Mouse (Mus musculus) ovary, adult 18-20 months (tissue): ENCODE data around the gene 2310022A10Rik.
"Not testable (repeated sequence)": the region's sequence is repeated elsewhere in the genome, so short reads cannot be mapped to it uniquely, and the experiment has no call there.

Source experiments
- DNase-seq: peaks from one replicate; pipeline ENCODE4 v3.0.0; 2022; ENCODE audit warnings: low spot score, mixed read lengths

2310022A10Rik gene

GRCm38 (mm10) chr7:27613751-27614499, 60.9 kb downstream of the 2310022A10Rik start:
- DNase-seq, result no peak

- DNase-seq, result no peak
Observed at GRCm38 (mm10) chr7:27621028-27621427, 68.0 kb downstream of the 2310022A10Rik start.

DNA sequence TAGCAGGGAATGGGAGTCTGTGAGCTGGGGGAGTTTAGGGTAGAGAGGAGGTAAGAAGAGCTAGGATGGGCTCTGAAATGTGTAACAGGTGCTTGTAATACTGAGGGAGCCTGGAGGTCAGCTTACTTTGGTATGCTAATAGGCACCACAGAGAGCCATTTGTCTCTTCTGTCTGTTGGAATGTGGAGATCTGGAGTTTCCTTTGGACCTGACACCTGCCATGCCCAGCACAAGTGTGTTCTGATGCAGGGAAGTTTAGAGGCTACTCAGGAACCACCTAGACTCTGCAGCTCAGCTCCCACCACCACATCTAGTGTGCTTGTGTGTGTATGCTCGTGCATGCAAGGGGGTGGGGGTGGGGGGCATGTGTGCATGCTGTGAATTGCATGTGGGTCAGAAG, 69.2 kb downstream of the 2310022A10Rik start:
- no peak for DNase-seq

DNA sequence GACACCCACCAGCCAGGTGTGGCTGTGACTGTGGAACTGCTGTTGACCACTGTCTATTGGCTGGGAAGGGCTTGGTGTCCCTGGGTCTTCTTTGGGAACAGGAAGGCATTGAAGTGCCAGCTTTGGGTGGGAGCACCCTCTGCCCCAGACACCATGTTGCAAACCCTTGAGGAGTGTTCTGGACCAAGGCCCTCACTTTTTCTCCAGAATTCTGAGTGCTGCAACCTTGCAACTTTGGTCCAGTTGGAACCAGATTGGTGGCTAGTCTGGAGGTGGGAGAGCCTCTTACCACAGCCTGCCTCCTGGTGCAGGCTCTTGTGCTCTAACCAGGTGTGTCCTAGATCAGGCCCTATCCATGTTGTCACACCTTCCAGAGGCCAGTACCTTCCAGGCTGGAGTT, 71.9 kb downstream of the 2310022A10Rik start:
- DNase-seq, result no peak

DNA sequence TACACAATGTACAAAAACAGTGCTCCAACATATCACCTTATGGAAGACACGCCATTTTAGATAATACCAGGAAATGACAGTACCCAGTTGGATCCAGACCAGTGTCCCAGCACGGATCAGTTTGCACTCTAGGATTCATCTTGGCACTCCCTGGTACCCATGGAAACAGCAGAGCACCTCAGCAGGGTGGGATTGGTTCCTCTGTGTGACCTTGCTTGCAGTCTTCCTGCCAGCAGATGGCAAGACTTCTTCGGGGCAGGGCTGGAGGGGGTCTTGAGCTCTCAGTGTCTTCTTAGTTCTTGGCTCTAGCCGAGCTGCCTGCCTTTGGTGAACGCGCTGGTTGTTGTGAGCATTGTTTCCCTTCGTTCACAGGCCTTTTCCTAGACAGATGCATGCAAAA, 74.7 kb downstream of the 2310022A10Rik start:
- no peak for DNase-seq

GRCm38 (mm10) chr7:27628190-27628589, 75.2 kb downstream of the 2310022A10Rik start:
- DNase-seq, result no peak

- not testable (repeated sequence) for DNase-seq
Observed at GRCm38 (mm10) chr7:27628816-27629215, 75.8 kb downstream of the 2310022A10Rik start.

DNA sequence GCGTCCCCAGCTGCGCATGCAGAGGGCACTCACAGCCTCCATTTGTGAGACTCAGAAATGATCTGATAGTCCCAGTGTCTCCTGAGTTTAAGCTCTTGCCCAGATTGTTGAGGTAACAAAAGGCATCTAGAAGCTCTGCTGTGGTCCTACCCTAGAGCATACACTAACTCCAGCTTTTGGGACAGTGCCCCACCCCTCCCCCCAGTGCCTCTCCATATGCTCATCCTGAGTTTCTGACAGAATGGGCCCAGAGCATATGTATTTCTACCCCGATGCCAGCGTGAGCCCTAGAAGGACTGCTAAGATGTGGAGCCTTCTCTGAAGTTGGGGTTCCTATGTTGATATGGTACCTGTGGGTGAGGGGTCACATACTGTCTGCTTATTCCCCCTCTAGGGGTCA, 78.4 kb downstream of the 2310022A10Rik start:
- no peak for DNase-seq
